Mouse (Mus musculus) lung, postnatal 0 days (tissue): Measurements from ENCODE around the gene Hdac9.

Experiments
- CTCF ChIP-seq: IDR thresholded peaks from 2 replicates; pipeline ENCODE4 v1.5.1; 2016; ENCODE audit warnings: antibody characterized with exemption, mild to moderate bottlenecking
- EP300 ChIP-seq: IDR thresholded peaks from 2 replicates; pipeline ENCODE4 v1.6.1; 2016; ENCODE audit warnings: antibody characterized with exemption, mild to moderate bottlenecking, control low read depth

- TF ChIP-seq CTCF = no peak
- TF ChIP-seq EP300 = no peak
These were observed 191.7 kb downstream of the Hdac9 start for GRCm38 (mm10) chr12:34725204-34725603.
